Mouse (Mus musculus) intestine, postnatal 0 days (tissue): Measurements from ENCODE around the gene Sept4. TPM values are rescaled to one million over a fixed set of nuclear protein-coding genes. Genes with fewer than 3 reads are reported as not detected.

Experiments
- ATAC-seq: fragments of 200-750 bp; cut with Nextera tagmentation; 2 replicates; pipeline ENCODE4 v1.8.0; 2017; ENCODE audit warnings: mild to moderate bottlenecking, moderate TSS enrichment, moderate library complexity
- H3K27ac ChIP-seq: fragments of 300-500 bp; sonication (generic); 2 replicates; pipeline ENCODE4 v1.5.1; 2014; ENCODE audit warnings: mild to moderate bottlenecking, low read depth, low read length, moderate library complexity
- H3K27me3 ChIP-seq: fragments of 300-500 bp; sonication (generic); replicated peaks from 2 replicates; pipeline ENCODE4 v1.6.1; 2014; ENCODE audit warnings: low read length, mixed read lengths; ENCODE audit not compliant: control insufficient read depth, insufficient read depth
- H3K36me3 ChIP-seq: fragments of 300-500 bp; sonication (generic); 2 replicates; pipeline ENCODE4 v1.6.1; 2014; ENCODE audit warnings: mild to moderate bottlenecking, moderate library complexity; ENCODE audit not compliant: control insufficient read depth, insufficient read depth
- H3K4me1 ChIP-seq: fragments of 300-500 bp; sonication (generic); replicated peaks from 2 replicates; pipeline ENCODE4 v1.6.1; 2014; ENCODE audit warnings: antibody characterized with exemption, low read length, mixed read lengths; ENCODE audit not compliant: control insufficient read depth, insufficient read depth
- H3K4me2 ChIP-seq: fragments of 300-500 bp; sonication (generic); replicated peaks from 2 replicates; pipeline ENCODE4 v1.6.1; 2014; ENCODE audit warnings: low read depth, mild to moderate bottlenecking, moderate library complexity
- H3K4me3 ChIP-seq: fragments of 300-500 bp; sonication (generic); 2 replicates; pipeline ENCODE4 v1.5.1; 2014; ENCODE audit warnings: low read depth, low read length
- H3K9ac ChIP-seq: fragments of 300-500 bp; sonication (generic); 2 replicates; pipeline ENCODE4 v1.6.1; 2014; ENCODE audit warnings: mild to moderate bottlenecking, low read depth, low read length
- H3K9me3 ChIP-seq: fragments of 300-500 bp; sonication (generic); 2 replicates; pipeline ENCODE4 v1.6.1; 2016; ENCODE audit warnings: mixed run types; ENCODE audit not compliant: control insufficient read depth
- CTCF ChIP-seq: sonication (generic); IDR thresholded peaks from 2 replicates; pipeline ENCODE4 v1.5.1; 2016; ENCODE audit warnings: low read depth, mild to moderate bottlenecking, control low read depth, antibody characterized with exemption, moderate library complexity
- WGBS: fragments of 180-500 bp; shearing (Covaris S2); extraction: QIAGEN DNeasy Blood & Tissue Kit; methylation state at CpG from one replicate; pipeline ENCODE4 v1.1.7; 2014; 5-methylcytosine and 5-hydroxymethylcytosine counted together
- polyA plus RNA-seq: library from polyadenylated mRNA; unstranded; fragments of >200 nt; fragmentation: Nextera tagmentation; extraction: Ambion mirVana; gene quantifications from 2 replicates; pipeline ENCODE4 v1.2.1, GENCODE M21; 2015

The Sept4 gene
- polyA plus RNA-seq = 47.2 and 47.3 TPM in 2 replicates

DNA sequence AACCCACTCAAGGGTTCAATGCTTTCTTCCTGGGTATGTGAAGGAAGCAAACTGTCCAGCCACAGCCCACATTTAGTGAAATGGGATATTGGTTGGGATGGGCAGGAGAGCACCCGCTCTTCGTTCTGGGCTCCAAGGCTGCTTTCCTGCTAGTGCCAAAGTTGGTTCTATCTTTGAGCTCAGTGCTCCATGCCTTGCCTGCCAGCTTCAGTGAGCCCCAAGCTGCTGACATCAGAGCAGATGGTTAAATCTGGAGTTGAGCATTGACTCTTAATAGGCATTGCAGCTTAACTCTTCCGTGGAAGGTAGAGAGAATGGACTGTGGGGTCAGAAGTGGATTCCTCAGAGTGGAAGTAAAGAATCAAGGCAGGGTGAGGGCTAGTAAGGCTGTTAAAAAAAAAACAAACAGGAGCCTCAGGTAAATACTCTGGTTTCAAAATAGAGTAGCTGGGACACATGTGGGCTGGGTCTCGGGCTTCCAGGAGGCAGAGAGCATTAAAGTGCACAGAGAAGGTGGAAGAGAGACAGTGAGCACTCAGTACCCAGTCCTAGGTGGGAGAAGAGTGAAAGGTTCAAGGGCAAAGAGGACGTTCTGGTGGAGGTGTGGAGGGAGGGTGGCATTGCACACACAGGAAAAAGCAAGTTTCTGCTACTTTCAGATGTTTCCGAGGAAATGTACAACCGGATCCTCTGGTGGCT, at the start of gene Sept4:
Gene Sept4, plus strand, starts transcription at position 649 of the 699 bp plus-strand sequence.
- ATAC-seq = no peak
- no peaks in the 10 kb centered on the region for H3K27me3 ChIP-seq
- no peak for TF ChIP-seq CTCF
- no peak within 1 kb of the TSS for H3K9ac ChIP-seq
- H3K9me3 ChIP-seq = no peaks in the 10 kb centered on the region
- H3K4me3 ChIP-seq = no peak within 1 kb of the TSS
- no peaks in the 10 kb centered on the region for H3K36me3 ChIP-seq
- H3K4me1 ChIP-seq = no peaks in the 10 kb centered on the region
- no peak within 1 kb of the TSS for H3K4me2 ChIP-seq
- 76% methylated on average over 7 of the region's 7 CpGs for WGBS
- H3K27ac ChIP-seq = no peak within 1 kb of the TSS; the same call in 1 of the 2 replicates

DNA sequence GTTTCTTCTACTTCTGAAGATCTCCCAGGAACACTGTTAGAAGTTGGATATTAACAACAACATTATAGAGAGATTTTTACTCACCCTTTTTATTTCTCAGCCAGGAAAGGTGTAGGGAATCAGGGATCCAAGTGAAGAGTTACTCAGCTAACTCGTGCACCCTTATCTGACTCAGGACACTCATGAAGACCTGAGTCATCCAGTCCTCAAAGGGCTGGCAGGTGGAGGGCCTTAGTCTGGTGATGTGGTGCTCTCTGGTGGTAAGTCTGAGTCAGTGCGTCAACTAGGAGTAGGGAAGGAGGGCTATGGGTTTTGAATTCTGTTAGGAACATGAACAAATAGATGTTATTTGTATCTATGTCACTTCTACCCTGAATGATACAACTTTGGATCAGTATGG, 49.4 kb upstream of the Sept4 start:
- Histone ChIP-seq H3K9ac (no peak overlapping the region), H3K27me3 (no peaks in the 10 kb centered on the region), H3K4me2 (no peak overlapping the region), H3K4me1 (no peaks in the 10 kb centered on the region), H3K9me3 (no peaks in the 10 kb centered on the region), H3K36me3 (no peaks in the 10 kb centered on the region), H3K27ac (no peak overlapping the region), H3K4me3 (no peak overlapping the region)
- peak; percentile 80 for ATAC-seq
- TF ChIP-seq CTCF = peak; percentile 90
- 5% methylated on average over 2 of the region's 2 CpGs for WGBS

DNA sequence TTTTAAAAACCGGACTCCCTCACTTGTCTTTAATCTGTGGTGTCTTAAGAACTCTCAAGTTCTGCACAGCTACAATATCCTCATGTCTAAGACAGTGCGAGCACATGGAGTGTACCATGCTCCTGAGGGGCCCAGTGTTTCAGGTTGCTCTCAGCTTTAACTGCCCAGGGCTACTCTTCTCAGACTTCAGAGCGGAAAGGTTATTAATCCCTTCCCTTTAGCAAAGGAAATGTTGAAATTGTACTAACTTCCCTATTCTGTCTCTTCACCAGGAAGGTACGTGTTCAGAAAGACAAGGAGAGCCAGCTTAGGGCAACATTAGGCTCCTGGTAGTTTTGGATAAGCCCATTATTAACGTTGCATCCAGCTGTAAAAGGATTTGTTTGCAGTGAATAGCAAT, 45.2 kb upstream of the Sept4 start:
- Histone ChIP-seq H3K4me3 (no peak overlapping the region), H3K4me2 (no peak overlapping the region), H3K27ac (no peak overlapping the region), H3K9me3 (no peaks in the 10 kb centered on the region), H3K27me3 (no peaks in the 10 kb centered on the region), H3K9ac (no peak overlapping the region), H3K4me1 (no peaks in the 10 kb centered on the region), H3K36me3 (no peaks in the 10 kb centered on the region)
- no peak for TF ChIP-seq CTCF
- WGBS = 66% methylated on average over 5 of the region's 5 CpGs
- no peak for ATAC-seq

DNA sequence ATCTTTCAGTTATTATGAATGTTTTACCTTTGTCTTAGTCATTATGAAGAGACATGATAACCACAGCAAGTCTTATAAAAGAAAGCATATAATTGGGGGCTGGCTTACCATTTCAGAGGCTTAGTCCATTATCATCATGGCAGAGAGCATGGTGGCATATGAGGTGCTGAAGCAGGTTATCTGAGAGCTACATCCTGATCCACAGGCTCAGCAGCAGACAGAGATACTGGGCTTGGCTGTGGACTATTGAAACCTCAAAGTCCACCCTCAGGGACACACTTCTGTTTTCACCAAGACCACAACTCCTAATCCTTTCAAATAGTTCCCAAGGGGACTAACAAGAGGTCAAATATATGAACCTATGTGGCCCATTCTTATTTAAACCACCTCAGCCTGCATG, 44.7 kb upstream of the Sept4 start:
- no peak overlapping the region for H3K4me3 ChIP-seq
- no peak overlapping the region for H3K9ac ChIP-seq
- no peak overlapping the region for H3K4me2 ChIP-seq
- H3K27me3 ChIP-seq = no peaks in the 10 kb centered on the region
- no peaks in the 10 kb centered on the region for H3K9me3 ChIP-seq
- no peaks in the 10 kb centered on the region for H3K36me3 ChIP-seq
- no peak for TF ChIP-seq CTCF
- H3K4me1 ChIP-seq = no peaks in the 10 kb centered on the region
- no peak for ATAC-seq
- H3K27ac ChIP-seq = no peak overlapping the region

DNA sequence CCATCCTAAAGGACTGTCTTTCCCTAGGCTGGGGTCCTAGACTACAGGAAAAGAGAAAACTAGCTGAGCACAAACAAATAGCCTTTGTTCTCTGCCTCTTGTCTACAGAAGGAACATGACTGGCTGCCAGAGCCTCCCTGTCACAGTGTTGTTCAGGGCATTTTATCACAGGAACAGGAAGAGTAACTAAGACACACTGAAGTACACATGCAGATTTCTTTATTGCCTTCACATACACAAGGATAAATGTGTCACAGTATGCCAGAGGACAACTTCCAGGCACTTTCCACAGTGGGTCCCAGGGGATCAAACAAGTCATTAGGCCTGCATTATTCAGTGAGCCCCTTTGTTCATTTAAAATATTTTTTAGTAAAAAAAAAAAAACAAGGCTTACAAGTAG, 43.9 kb upstream of the Sept4 start:
- Histone ChIP-seq H3K9ac (no peak overlapping the region), H3K36me3 (no peaks in the 10 kb centered on the region), H3K27me3 (no peaks in the 10 kb centered on the region), H3K27ac (no peak overlapping the region), H3K9me3 (no peaks in the 10 kb centered on the region), H3K4me2 (no peak overlapping the region), H3K4me3 (no peak overlapping the region), H3K4me1 (no peaks in the 10 kb centered on the region)
- no peak for TF ChIP-seq CTCF
- ATAC-seq = no peak

DNA sequence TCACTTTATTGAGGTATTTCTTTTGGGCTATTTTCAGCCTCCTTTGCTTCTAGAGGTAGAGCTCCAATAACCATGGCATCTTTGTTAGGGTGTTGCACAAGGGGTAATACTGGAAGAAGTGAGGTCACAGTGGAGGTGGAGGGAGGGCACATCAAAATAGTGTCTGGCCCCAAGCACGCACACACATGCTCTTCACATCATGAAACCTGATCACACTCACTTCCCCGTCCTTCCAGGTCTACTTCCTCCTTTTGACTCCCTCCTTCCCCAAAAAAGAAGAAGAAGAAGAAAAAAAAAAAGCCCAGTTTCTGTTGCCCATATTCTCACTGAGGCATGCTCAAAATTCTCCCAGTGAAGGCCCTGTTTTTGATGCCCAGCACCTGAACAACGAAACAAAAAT, 41.3 kb upstream of the Sept4 start:
- no peaks in the 10 kb centered on the region for H3K9me3 ChIP-seq
- TF ChIP-seq CTCF = no peak
- no peak overlapping the region for H3K4me3 ChIP-seq
- H3K4me1 ChIP-seq = no peaks in the 10 kb centered on the region
- 80% methylated on average over 3 of the region's 3 CpGs for WGBS
- H3K36me3 ChIP-seq = no peaks in the 10 kb centered on the region
- H3K4me2 ChIP-seq = no peak overlapping the region
- no peaks in the 10 kb centered on the region for H3K27me3 ChIP-seq
- H3K27ac ChIP-seq = no peak overlapping the region
- no peak overlapping the region for H3K9ac ChIP-seq
- no peak for ATAC-seq

DNA sequence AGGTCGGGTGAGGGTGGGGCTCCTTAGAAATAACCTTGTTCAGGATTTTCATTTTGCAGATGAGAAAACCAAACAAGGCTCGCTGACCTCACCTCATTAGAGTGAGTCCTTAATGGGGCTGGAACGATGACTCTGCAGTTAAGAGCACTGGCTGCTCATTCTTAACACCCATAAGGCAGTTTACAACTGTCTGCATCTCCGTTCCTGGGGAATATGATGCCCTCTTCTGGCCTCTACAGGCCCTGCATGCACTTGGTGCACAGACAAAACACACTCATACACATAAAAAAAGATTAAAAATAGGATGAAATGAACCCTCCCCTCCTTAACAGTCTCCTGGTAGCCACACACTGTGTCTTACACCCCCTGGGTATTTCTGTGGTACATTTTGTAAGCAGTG, 40.7 kb upstream of the Sept4 start:
- Histone ChIP-seq H3K27ac (no peak overlapping the region), H3K4me3 (no peak overlapping the region), H3K36me3 (no peaks in the 10 kb centered on the region), H3K27me3 (no peaks in the 10 kb centered on the region), H3K4me1 (no peaks in the 10 kb centered on the region), H3K9ac (no peak overlapping the region), H3K9me3 (no peaks in the 10 kb centered on the region), H3K4me2 (no peak overlapping the region)
- no peak for ATAC-seq
- WGBS = 52% methylated on average over 4 of the region's 4 CpGs
- TF ChIP-seq CTCF = peak; percentile 54
